Mouse (Mus musculus) cerebellum, adult (tissue): ENCODE measurements at regions not wholly inside any gene's neighbourhood (a gene's known extent, or its start where the extent isn't known, plus 50 kb on each side); places are given as distances from the start of the nearest gene placed in this dataset.
A peak's percentile ranks its signal among the peaks of the same experiment; 100 is the strongest.

Experiments used
- ATAC-seq: cut with Nextera tagmentation; 2 replicates; pipeline ENCODE4 v1.9.2; 2017; ENCODE audit warnings: mild to moderate bottlenecking, moderate library complexity, mixed read lengths; ENCODE audit not compliant: insufficient number of reproducible peaks, low FRiP score, low TSS enrichment

DNA sequence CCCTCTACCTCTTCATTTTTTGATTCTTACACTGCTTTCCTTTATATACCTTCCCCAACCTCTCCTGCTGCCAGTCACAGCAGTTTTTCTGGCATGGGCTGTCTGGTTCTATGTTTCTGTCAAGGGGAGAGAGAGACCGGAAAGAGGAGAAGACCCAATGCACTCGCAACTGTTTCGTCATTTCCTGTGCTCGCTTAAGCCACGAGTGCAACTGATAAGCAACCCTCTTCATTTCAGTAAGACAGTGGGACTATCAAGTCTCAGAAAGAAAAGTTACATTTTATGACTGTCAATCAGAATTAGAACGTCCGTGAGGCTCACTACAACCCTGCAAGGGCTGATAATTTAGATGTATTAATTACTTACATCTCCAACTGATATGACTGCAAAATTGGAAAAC lies 312.2 kb downstream of the Etnk1 start:
- no peak for ATAC-seq

DNA sequence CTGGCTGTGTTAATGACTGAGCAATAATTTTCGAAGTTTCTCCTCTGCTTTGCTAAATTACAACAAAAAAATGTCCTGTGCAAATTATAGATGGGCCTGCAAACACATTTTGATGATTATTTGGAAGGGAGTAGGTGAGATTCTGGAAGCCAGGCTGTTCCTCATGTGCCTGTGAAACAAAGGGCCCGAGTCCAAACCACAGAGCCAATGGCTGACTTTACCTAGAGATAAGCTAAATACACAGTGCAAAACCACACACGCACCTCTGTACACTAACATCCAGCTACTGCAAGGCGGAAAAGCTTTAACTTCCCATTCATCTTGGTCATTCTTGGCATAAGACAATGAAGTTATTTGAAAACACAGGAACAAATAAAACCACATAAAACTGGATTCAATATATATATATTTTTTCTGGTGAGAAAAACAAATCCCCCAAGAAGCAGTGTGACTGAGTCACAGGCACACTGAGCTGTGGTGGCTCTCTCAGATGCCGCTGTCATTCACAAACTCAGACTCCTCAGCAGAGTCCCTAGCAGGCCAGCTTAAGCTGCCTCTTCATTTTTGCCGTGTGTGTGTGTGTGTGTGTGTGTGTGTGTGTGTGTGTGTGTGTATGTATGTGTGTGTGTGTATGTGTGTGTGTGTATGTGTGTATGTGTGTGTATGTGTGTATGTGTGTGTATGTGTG lies 312.8 kb downstream of the Etnk1 start:
- ATAC-seq = no peak

DNA sequence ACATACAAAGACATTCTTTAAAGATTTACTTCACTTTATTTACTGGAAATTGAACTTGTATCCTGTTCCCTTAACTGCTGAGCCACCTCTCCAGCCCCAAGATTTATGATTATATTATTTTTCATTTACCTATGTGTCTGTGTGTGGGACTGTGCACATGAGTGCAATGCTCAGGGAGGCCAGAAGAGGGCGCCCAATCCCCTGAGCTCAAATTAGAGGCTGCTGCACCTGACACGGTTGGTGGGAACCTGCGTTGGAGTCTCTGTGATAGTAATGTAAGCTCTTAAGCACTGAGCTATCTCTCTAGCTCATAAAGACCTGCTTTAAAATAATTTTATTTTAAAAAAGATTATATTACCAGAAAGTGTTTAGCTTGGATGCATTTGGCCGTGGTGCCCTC lies 315.3 kb downstream of the Etnk1 start:
- no peak for ATAC-seq

DNA sequence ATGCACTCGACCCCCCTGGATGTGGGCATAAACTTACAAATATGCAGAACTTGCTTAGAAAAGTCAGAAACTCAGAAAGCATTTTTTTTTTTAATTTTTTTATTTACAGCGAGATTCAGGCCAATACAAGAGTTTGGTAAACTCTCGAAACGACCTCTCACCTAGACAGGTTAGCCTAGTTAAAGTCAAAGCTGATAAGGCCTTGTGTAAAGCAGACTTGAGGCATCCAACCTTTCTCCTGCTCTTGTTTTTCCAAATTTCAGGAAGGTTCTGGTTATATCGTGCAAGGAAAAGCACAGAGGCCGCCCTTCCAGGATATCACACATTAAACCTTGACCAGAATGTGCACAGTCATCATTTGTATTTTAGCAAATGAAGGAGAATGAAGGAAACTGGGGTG lies 315.8 kb downstream of the Etnk1 start:
- ATAC-seq = no peak

GRCm38 (mm10) chr6:143484941-143485340 lies 317.9 kb downstream of the Etnk1 start:
- no peak for ATAC-seq

GRCm38 (mm10) chr6:143487003-143487402 lies 320.0 kb downstream of the Etnk1 start:
- no peak for ATAC-seq

DNA sequence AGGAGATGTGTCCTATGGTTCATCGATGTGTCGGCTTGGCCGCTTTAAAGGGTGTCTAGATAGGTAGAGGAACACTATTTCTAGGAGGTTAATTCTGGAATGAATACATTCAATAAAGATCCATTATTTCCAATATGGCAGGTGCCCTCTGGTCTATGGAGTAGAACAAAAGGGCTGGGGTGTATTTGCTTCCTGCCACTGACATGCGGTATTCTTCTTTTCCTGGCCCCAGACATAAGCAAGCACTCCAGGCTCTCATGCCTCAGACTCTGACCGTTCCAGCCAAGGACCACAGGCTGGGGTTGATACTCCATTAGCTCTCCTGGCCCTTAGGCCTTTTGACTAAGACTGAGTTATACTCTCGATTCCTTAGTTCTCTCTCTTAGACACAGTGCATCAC lies 323.0 kb downstream of the Etnk1 start:
- ATAC-seq = no peak

DNA sequence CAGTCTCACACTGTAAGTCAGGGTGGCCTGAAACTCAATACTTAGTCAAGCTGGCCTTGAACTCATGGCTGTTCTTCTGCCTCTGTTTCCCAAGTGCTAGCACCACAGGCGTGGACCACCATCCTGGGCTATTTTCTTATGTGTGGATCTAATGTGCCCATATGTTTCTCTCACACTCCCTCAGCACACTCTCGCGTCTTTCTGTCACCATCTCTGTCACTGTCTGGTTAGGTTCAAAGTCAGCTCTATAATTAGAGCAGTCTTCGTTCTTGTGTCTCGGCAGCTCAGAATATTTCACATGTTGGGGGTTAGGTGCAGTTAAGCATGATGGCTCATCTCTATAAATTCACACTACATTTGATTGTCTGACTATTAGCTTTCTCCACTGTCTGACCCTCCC lies 324.4 kb downstream of the Etnk1 start:
- no peak for ATAC-seq

DNA sequence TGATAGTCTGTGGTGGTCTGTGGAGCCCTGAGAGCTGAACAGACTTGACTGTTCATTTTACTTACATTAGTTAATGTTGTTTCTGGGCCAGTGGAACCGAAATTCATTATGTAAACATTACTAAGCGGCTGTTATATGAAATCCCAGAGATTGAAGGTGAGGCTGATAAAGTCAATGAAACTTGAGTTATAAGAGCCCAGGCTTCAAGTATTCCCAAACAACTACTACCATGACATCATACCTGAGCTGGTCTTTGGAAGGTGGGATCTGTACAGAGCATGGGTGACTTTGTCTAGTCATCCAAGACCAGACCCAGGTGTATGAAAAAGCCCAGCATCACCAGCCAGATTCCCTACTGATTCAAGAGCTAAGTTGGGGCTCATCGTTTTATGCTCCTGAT lies 326.5 kb downstream of the Etnk1 start:
- ATAC-seq = no peak

DNA sequence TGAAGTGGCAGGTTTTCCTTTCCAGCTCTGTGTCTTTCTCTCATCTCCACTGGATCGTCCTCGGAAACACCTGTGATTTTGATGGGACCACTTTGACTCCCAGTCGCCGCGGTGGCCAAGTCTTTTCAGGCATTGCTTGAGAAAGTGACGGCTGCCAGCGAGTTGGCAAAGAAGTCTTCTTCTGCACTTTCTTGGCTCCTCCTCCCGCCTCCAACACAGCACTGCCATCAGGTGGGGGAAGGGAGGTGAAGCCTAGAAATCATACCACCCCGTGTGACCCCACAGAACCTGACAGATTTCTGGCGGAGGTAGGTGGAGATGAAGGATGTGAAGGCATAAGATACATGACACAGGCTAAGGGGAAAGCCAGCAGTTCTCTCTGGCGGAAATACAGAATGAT lies 327.3 kb downstream of the Etnk1 start:
- no peak for ATAC-seq

DNA sequence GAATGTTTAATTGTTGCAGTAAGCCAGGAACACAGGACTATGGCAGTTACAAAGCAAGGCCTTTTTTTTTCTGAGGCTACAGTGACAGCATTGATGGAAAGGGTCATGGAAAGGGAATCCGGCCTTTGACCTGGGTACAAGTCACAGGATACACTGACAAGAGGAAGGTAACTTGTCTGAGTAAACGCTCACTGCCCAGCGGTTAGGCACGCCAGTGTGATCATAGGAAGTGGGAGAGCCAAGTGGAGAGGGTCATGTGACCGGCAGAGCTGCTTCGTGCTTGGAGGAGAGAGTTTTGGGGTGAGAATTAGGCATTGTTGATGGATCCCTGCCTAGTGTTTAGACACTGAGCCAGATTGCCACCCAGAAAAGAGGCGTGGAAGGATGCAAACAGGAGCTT lies 327.9 kb downstream of the Etnk1 start:
- no peak for ATAC-seq

GRCm38 (mm10) chr6:143498764-143499163 lies 331.7 kb downstream of the Etnk1 start:
- ATAC-seq = no peak

DNA sequence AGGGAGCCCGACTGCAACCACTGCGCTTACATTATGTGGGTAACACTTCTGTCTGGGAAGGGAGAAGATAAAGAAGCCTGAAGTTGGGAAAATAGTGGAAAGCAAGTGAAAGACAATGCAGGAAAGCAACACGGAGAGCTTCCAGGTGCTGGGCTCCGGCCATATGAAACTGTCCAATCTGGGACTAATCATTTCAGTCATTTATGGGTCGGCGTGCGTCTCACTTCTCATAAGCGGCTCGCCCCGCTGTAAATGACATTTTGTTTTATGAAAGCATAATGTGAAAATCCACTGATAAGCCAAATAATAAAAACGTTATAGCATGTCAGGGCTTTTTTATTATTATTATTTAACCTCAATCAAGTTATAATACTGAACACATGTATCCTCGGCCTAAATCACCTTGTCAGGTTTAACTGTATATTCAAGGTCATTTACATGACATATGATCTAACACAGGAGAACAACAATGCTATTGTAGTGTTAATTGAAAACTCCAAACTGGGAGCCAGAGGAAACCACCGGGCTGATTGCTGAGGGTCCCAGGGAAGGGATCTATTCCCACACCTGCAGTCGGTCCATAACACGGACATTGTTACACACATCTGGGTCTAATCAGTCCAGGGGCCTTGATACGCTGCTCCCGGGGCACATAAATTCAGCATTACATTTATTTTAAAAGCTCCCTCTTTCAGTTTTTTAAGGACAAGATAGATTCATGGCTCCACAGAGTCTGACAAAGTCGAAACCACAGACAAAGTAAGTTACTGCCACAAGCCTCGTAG lies 332.4 kb downstream of the Etnk1 start:
- ATAC-seq = no peak

GRCm38 (mm10) chr6:143502803-143503202 lies 335.8 kb downstream of the Etnk1 start:
- no peak for ATAC-seq

- no peak for ATAC-seq
Observed at GRCm38 (mm10) chr6:143503953-143504352, 336.9 kb downstream of the Etnk1 start.

- ATAC-seq = no peak
Observed at GRCm38 (mm10) chr6:143513459-143513858, 346.4 kb downstream of the Etnk1 start.

- no peak for ATAC-seq
Observed at GRCm38 (mm10) chr6:143515137-143515536, 348.1 kb downstream of the Etnk1 start.

DNA sequence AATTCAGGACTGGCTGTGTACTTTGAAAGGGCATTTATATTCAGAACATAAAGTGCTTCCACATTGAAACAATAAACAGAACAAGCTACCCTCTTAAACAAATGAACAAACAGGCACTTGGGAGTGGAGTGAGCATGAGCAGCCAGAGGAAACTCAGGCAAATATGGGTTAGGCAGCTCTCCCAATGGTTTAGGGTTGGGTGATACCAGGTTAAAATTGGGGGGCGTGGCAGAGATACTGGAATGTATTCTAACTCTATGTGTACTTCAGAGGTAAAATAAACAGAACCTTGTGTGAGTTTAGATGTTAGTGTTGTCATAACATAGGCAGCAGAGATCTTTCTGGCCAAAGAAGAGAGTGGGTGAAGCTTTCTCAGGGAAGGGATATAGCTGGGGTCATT lies 349.7 kb downstream of the Etnk1 start:
- no peak for ATAC-seq

GRCm38 (mm10) chr6:143518476-143518875 lies 351.5 kb downstream of the Etnk1 start:
- ATAC-seq = no peak

DNA sequence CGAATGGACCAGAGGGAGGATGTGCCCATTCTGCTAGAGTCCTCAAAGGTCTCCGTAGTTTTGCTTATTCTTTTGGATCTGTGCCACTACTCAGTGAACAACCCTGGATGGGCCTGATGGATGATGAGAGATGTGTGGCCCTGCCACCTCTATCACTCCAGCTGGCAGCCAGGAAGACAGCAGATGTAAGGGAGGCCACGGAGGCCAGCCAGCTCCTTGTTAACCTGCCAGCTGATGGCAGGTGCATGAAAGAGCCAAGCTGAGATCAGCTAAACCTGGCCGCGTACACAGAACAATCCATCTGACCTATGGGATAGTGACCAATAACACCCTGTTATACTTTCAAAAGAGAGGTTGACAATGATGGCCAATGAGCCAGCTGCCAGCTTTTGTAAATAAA lies 352.6 kb downstream of the Etnk1 start:
- ATAC-seq = peak; percentile 53; the same call in 1 of the 2 replicates

- no peak for ATAC-seq
Observed at GRCm38 (mm10) chr6:143525092-143525491, 358.1 kb downstream of the Etnk1 start.

- no peak for ATAC-seq
Observed at GRCm38 (mm10) chr6:143528898-143529297, 361.9 kb downstream of the Etnk1 start.
